Mouse (Mus musculus): ENCODE data around the gene Orc6. TPM values are rescaled to one million over a fixed set of nuclear protein-coding genes. Genes with fewer than 3 reads are reported as not detected.
A peak's percentile ranks its signal among the peaks of the same experiment; 100 is the strongest.

Orc6 gene
- polyA plus RNA-seq (2015; fragmentation: Nextera tagmentation; extraction: Ambion mirVana): 110 and 111 TPM in 2 replicates

- Histone ChIP-seq H3K36me3 (peaks cover 29% of the 10 kb centered on the region), H3K9ac (peak within 1 kb of the TSS; percentile 96), H3K4me3 (replicated peaks) (peak within 1 kb of the TSS; percentile 90), H3K4me2 (peak within 1 kb of the TSS; percentile 78), H3K9me3 (replicated peaks) (no peaks in the 10 kb centered on the region), H3K27me3 (no peaks in the 10 kb centered on the region), H3K4me1 (peaks cover 28% of the 10 kb centered on the region), H3K27ac (peak within 1 kb of the TSS; percentile 99)
- peak; percentile 99 for ATAC-seq (replicated peaks; ENCODE audit: low FRiP score)
- WGBS: under 1% methylated on average over 63 of the region's 63 CpGs
These were observed at the start of gene Orc6, which contains the start of gene Vps35 for GRCm38 (mm10) chr8:85299434-85300077. Gene Orc6 (plus strand): TSS chr8:85299632. Gene Vps35 (minus strand): TSS chr8:85299802.

- WGBS: 98% methylated on average over 1 of the region's 1 CpGs
- H3K27me3 ChIP-seq: no peaks in the 10 kb centered on the region
- no peak for ATAC-seq (replicated peaks; ENCODE audit: low FRiP score)
- no peak overlapping the region for H3K9ac ChIP-seq
- no peak overlapping the region for H3K4me3 ChIP-seq (replicated peaks)
- no peak overlapping the region for H3K4me2 ChIP-seq
- H3K36me3 ChIP-seq: peaks cover 78% of the 10 kb centered on the region
- H3K27ac ChIP-seq: no peak overlapping the region
- no peaks in the 10 kb centered on the region for H3K4me1 ChIP-seq
- no peaks in the 10 kb centered on the region for H3K9me3 ChIP-seq (replicated peaks)
These were observed 12.6 kb upstream of the Orc6 start for GRCm38 (mm10) chr8:85286846-85287245.

GRCm38 (mm10) chr8:85298600-85299433 is 615 bp upstream of the Orc6 start:
- H3K36me3 ChIP-seq: peaks cover 26% of the 10 kb centered on the region
- H3K27ac ChIP-seq: peak overlapping the region; percentile 99
- peak overlapping the region; percentile 90 for H3K4me3 ChIP-seq (replicated peaks)
- no peaks in the 10 kb centered on the region for H3K9me3 ChIP-seq (replicated peaks)
- ATAC-seq (replicated peaks; ENCODE audit: low FRiP score): peak; percentile 78
- H3K4me2 ChIP-seq: peak overlapping the region; percentile 78
- peak overlapping the region; percentile 96 for H3K9ac ChIP-seq
- peaks cover 28% of the 10 kb centered on the region for H3K4me1 ChIP-seq
- under 1% methylated on average over 53 of the region's 53 CpGs for WGBS
- H3K27me3 ChIP-seq: no peaks in the 10 kb centered on the region

- Histone ChIP-seq H3K4me3 (replicated peaks) (no peak overlapping the region), H3K27ac (no peak overlapping the region), H3K9me3 (replicated peaks) (no peaks in the 10 kb centered on the region), H3K4me2 (no peak overlapping the region), H3K9ac (peak overlapping the region; percentile 14; the same call in 1 of the 2 replicates), H3K4me1 (peaks cover 28% of the 10 kb centered on the region), H3K27me3 (no peaks in the 10 kb centered on the region), H3K36me3 (peaks cover 48% of the 10 kb centered on the region)
- ATAC-seq (replicated peaks; ENCODE audit: low FRiP score): no peak
- WGBS: 68% methylated on average over 1 of the region's 1 CpGs
These were observed 2.5 kb downstream of the Orc6 start for GRCm38 (mm10) chr8:85301941-85302340.

- no peak overlapping the region for H3K27ac ChIP-seq
- H3K4me3 ChIP-seq (replicated peaks): no peak overlapping the region
- H3K9me3 ChIP-seq (replicated peaks): no peaks in the 10 kb centered on the region
- no peak overlapping the region for H3K4me2 ChIP-seq
- no peaks in the 10 kb centered on the region for H3K27me3 ChIP-seq
- no peak overlapping the region for H3K9ac ChIP-seq
- WGBS: 81% methylated on average over 3 of the region's 3 CpGs
- H3K4me1 ChIP-seq: peaks cover 22% of the 10 kb centered on the region
- peaks cover 56% of the 10 kb centered on the region for H3K36me3 ChIP-seq
- ATAC-seq (replicated peaks; ENCODE audit: low FRiP score): no peak
These were observed 3.5 kb downstream of the Orc6 start for GRCm38 (mm10) chr8:85302931-85303330.

- H3K4me2 ChIP-seq: no peak overlapping the region
- no peak overlapping the region for H3K27ac ChIP-seq
- H3K4me3 ChIP-seq (replicated peaks): no peak overlapping the region
- no peaks in the 10 kb centered on the region for H3K27me3 ChIP-seq
- no peak for ATAC-seq (replicated peaks; ENCODE audit: low FRiP score)
- no peak overlapping the region for H3K9ac ChIP-seq
- peaks cover 17% of the 10 kb centered on the region for H3K4me1 ChIP-seq
- no peaks in the 10 kb centered on the region for H3K9me3 ChIP-seq (replicated peaks)
- 84% methylated on average over 5 of the region's 5 CpGs for WGBS
- peaks cover 62% of the 10 kb centered on the region for H3K36me3 ChIP-seq
These were observed 4.1 kb downstream of the Orc6 start for GRCm38 (mm10) chr8:85303531-85303930.

- ATAC-seq (replicated peaks; ENCODE audit: low FRiP score): no peak
- Histone ChIP-seq H3K27me3 (no peaks in the 10 kb centered on the region), H3K36me3 (peaks cover 53% of the 10 kb centered on the region), H3K4me3 (replicated peaks) (no peak overlapping the region), H3K9me3 (replicated peaks) (no peaks in the 10 kb centered on the region), H3K4me2 (no peak overlapping the region), H3K9ac (no peak overlapping the region), H3K27ac (no peak overlapping the region), H3K4me1 (no peaks in the 10 kb centered on the region)
- WGBS: 95% methylated on average over 2 of the region's 2 CpGs
These were observed 9.1 kb downstream of the Orc6 start for GRCm38 (mm10) chr8:85308564-85308963.

- H3K36me3 ChIP-seq: peaks cover 24% of the 10 kb centered on the region
- H3K4me3 ChIP-seq (replicated peaks): no peak overlapping the region
- ATAC-seq (replicated peaks; ENCODE audit: low FRiP score): no peak
- H3K4me1 ChIP-seq: no peaks in the 10 kb centered on the region
- H3K27me3 ChIP-seq: no peaks in the 10 kb centered on the region
- H3K27ac ChIP-seq: no peak overlapping the region
- no peaks in the 10 kb centered on the region for H3K9me3 ChIP-seq (replicated peaks)
- no peak overlapping the region for H3K9ac ChIP-seq
- no peak overlapping the region for H3K4me2 ChIP-seq
These were observed 12.3 kb downstream of the Orc6 start for GRCm38 (mm10) chr8:85311743-85312142.

GRCm38 (mm10) chr8:85313036-85313435 is 13.6 kb downstream of the Orc6 start:
- 90% methylated on average over 3 of the region's 3 CpGs for whole genome bisulfite sequencing
- Histone ChIP-seq H3K36me3 (peaks cover 12% of the 10 kb centered on the region), H3K27ac (no peak overlapping the region), H3K9ac (no peak overlapping the region), H3K9me3 (replicated peaks) (no peaks in the 10 kb centered on the region), H3K4me2 (no peak overlapping the region), H3K4me3 (replicated peaks) (no peak overlapping the region), H3K27me3 (no peaks in the 10 kb centered on the region), H3K4me1 (no peaks in the 10 kb centered on the region)
- ATAC-seq (replicated peaks; ENCODE audit: low FRiP score): no peak

GRCm38 (mm10) chr8:85318534-85318933 is 19.1 kb downstream of the Orc6 start:
- no peak overlapping the region for H3K9ac ChIP-seq
- H3K4me2 ChIP-seq: no peak overlapping the region
- no peaks in the 10 kb centered on the region for H3K9me3 ChIP-seq (replicated peaks)
- 83% methylated on average over 4 of the region's 4 CpGs for WGBS
- no peaks in the 10 kb centered on the region for H3K4me1 ChIP-seq
- H3K27me3 ChIP-seq: no peaks in the 10 kb centered on the region
- ATAC-seq (replicated peaks; ENCODE audit: low FRiP score): no peak; the same call in 1 of the 2 replicates
- no peak overlapping the region for H3K27ac ChIP-seq
- H3K36me3 ChIP-seq: no peaks in the 10 kb centered on the region
- no peak overlapping the region for H3K4me3 ChIP-seq (replicated peaks)

- ATAC-seq (replicated peaks; ENCODE audit: low FRiP score): no peak
- 89% methylated on average over 15 of the region's 15 CpGs for WGBS
These were observed 22.5 kb downstream of the Orc6 start for GRCm38 (mm10) chr8:85321981-85322380.

GRCm38 (mm10) chr8:85323084-85323483 is 23.7 kb downstream of the Orc6 start:
- ATAC-seq (replicated peaks; ENCODE audit: low FRiP score): no peak
- H3K4me1 ChIP-seq: no peaks in the 10 kb centered on the region
- H3K9ac ChIP-seq: no peak overlapping the region

More at GRCm38 (mm10) chr8:85321981-85322380, 22.5 kb downstream of the Orc6 start:
- no peaks in the 10 kb centered on the region for H3K27me3 ChIP-seq
- no peak overlapping the region for H3K4me2 ChIP-seq
- no peaks in the 10 kb centered on the region for H3K4me1 ChIP-seq
- H3K27ac ChIP-seq: no peak overlapping the region
- no peak overlapping the region for H3K9ac ChIP-seq
- no peaks in the 10 kb centered on the region for H3K9me3 ChIP-seq (replicated peaks)
- H3K4me3 ChIP-seq (replicated peaks): no peak overlapping the region
- H3K36me3 ChIP-seq: no peaks in the 10 kb centered on the region

More at GRCm38 (mm10) chr8:85323084-85323483, 23.7 kb downstream of the Orc6 start:
- WGBS: 89% methylated on average over 3 of the region's 3 CpGs
- Histone ChIP-seq H3K27me3 (no peaks in the 10 kb centered on the region), H3K36me3 (no peaks in the 10 kb centered on the region), H3K27ac (no peak overlapping the region), H3K4me2 (no peak overlapping the region), H3K4me3 (replicated peaks) (no peak overlapping the region), H3K9me3 (replicated peaks) (no peaks in the 10 kb centered on the region)
